ENCODE assay signal across 8 mouse cellular contexts in the genomic region with DNA sequence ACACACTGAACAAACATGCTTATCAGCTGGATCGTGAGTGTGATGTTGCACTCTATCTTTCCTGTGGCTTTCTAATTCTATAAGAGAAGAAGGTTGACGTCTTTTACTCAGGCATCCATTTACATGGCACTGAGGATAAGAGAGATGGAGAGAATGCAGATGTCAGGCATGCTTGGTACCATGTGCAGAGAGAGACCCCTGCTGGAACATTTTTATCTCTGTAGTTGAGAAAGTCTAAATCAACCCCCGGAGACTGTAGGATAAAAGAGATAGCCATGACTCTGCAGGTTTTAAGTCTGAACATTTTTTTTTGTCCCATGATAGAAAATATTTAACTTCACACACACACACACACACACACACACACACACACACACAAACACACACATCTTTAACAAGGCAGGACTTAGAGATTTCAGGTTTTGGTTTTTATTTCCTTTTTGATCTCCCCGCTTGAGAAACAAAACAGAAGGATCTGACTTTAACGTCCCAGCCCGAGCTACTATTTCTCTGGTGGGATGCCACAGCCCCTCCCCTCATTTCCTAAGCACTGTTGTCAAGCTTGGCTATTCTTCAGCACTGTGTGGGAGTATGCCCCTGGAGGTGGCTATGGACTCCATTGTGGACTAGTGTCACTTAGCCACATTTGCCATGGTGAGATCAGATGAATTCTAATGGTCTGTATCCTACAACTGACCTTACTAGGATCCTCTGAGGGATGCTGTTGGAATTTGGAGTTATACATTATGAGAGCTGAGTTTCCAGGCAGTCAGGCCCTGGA. TPM values are rescaled to one million over a fixed set of nuclear protein-coding genes. Genes with fewer than 3 reads are reported as not detected.
A peak's percentile ranks its signal among the peaks of the same experiment; 100 is the strongest.
DNase-seq lines count a peak whose midpoint lies in the region; ATAC-seq and TF ChIP-seq lines count a peak whose summit lies in the region.

No protein-coding gene starts in this region.

- H3K4me3 ChIP-seq in forebrain, embryonic 11.5 days (ENCODE audit: low read depth, low read length): no peak overlapping the region
- no peak overlapping the region for H3K4me3 ChIP-seq in forebrain, embryonic 10.5 days
- no peak overlapping the region for H3K4me3 ChIP-seq in layer of hippocampus, adult 2 months
- peak overlapping the region; percentile 38 for H3K4me3 ChIP-seq in megakaryocyte, embryonic 14.5 days (replicated peaks)

- no peaks in the 10 kb centered on the region for H3K27me3 ChIP-seq in forebrain, embryonic 11.5 days (ENCODE audit: control insufficient read depth, insufficient read depth, low read length)
- no peaks in the 10 kb centered on the region for H3K27me3 ChIP-seq in forebrain, embryonic 10.5 days (ENCODE audit: poor library complexity, severe bottlenecking)
- no peaks in the 10 kb centered on the region for H3K27me3 ChIP-seq in Patski
- no peaks in the 10 kb centered on the region for H3K27me3 ChIP-seq in megakaryocyte, embryonic 14.5 days (replicated peaks)

- H3K36me3 ChIP-seq in forebrain, embryonic 11.5 days (ENCODE audit: control insufficient read depth, insufficient read depth, low read length): no peaks in the 10 kb centered on the region
- H3K36me3 ChIP-seq in forebrain, embryonic 10.5 days (replicated peaks): no peaks in the 10 kb centered on the region
- no peaks in the 10 kb centered on the region for H3K36me3 ChIP-seq in megakaryocyte, embryonic 14.5 days (replicated peaks; ENCODE audit: low read length)

- in situ Hi-C loops in Patski (cut with MboI; ENCODE audit: low pct_unique_long_range_greater_than_20kb): no loop called here

- H3K4me2 ChIP-seq in forebrain, embryonic 11.5 days (ENCODE audit: low read depth, low read length, severe bottlenecking): no peak overlapping the region

- H3K9ac ChIP-seq in forebrain, embryonic 11.5 days (ENCODE audit: low read length): no peak overlapping the region

- peaks cover 2% of the 10 kb centered on the region; the same call in 1 of the 2 replicates for H3K4me1 ChIP-seq in forebrain, embryonic 11.5 days (replicated peaks; ENCODE audit: control insufficient read depth, insufficient read depth, low read length)
- peaks cover 14% of the 10 kb centered on the region for H3K4me1 ChIP-seq in forebrain, embryonic 10.5 days
- H3K4me1 ChIP-seq in megakaryocyte, embryonic 14.5 days: peaks cover 38% of the 10 kb centered on the region

- DNase-seq in forebrain, embryonic 11.5 days (ENCODE audit: low spot score): no peak
- no peak for DNase-seq in forebrain, embryonic 10.5 days (ENCODE audit: extremely low spot score, low spot score)
- no peak for DNase-seq in Patski (ENCODE audit: low read depth, low spot score)
- DNase-seq in embryo, embryonic 10.5 days (ENCODE audit: low spot score): peak; percentile 74
- DNase-seq in heart, postnatal 14 days: peak; percentile 20 to 40
- DNase-seq in layer of hippocampus, adult 2 months (ENCODE audit: low spot score in 2 of 2): peak; percentile 56 to 61
- peak; percentile 83 for DNase-seq in thymus, postnatal 0 days (ENCODE audit: low spot score)

- POLR2A ChIA-PET in Patski (lab: Charles Lee): no interaction called here

- TF ChIP-seq CTCF in Patski (IDR thresholded peaks at IDR 0.05): peak; percentile 70
- peak; percentile 81 for TF ChIP-seq CTCF in layer of hippocampus, adult 2 months (conservative IDR thresholded peaks at IDR 0.05)

- peak; percentile 48; the same call in 1 of the 2 replicates for ATAC-seq in forebrain, embryonic 11.5 days (replicated peaks; ENCODE audit: low FRiP score)
- no peak for ATAC-seq in Patski

- H3K27ac ChIP-seq in forebrain, embryonic 11.5 days (ENCODE audit: low read depth, low read length): no peak overlapping the region
- no peak overlapping the region for H3K27ac ChIP-seq in forebrain, embryonic 10.5 days
- H3K27ac ChIP-seq in layer of hippocampus, adult 2 months: no peak overlapping the region

- H3K9me3 ChIP-seq in forebrain, embryonic 11.5 days (ENCODE audit: control insufficient read depth, low read length): no peaks in the 10 kb centered on the region
- H3K9me3 ChIP-seq in forebrain, embryonic 10.5 days: no peaks in the 10 kb centered on the region
- H3K9me3 ChIP-seq in megakaryocyte, embryonic 14.5 days: peaks cover 2% of the 10 kb centered on the region; the same call in 1 of the 2 replicates

- CTCF ChIA-PET in Patski (lab: Charles Lee): interaction anchor here (0.6 to 0.9 kb wide), 2 partner anchors 24 to 1484 kb away, joined by 3 read pairs; no protein-coding TSS in a partner anchor

- WGBS in forebrain, embryonic 11.5 days: 51% methylated on average over 6 of the region's 6 CpGs
- 71% methylated on average over 6 of the region's 6 CpGs for WGBS in forebrain, embryonic 10.5 days

- intact Hi-C loops in heart, postnatal 14 days (cut with DNase I): loop anchor here (2.0 to 10.0 kb wide), 3 partner anchors 77 to 399 kb away; no protein-coding TSS in a partner anchor

RNA-seq across cellular contexts. Expression of gene Slc9a9, which starts 55.6 kb away (rescaled TPM):
- 1.6 and 2.0 TPM in 2 replicates for polyA plus RNA-seq in forebrain, embryonic 11.5 days (2014; fragmentation: Nextera tagmentation; extraction: Ambion mirVana)
- 0.91 and 1.2 TPM in 2 replicates for polyA plus RNA-seq in forebrain, embryonic 10.5 days (2016; fragmentation: Nextera tagmentation; extraction: Ambion mirVana)
- polyA plus RNA-seq in Patski (2021): 1.1 TPM
- total RNA-seq in heart, postnatal 14 days (2021): 1 to 10 TPM; 2.6 to 5.0 TPM
- 10 to 100 TPM; 18.3 to 19.4 TPM for total RNA-seq in layer of hippocampus, adult 2 months (2021)
- 0.69 TPM in 1 of 2 replicates, not detected in the other for polyA plus RNA-seq in megakaryocyte, embryonic 14.5 days (2012; ENCODE audit: insufficient read depth, low replicate concordance)
- polyA plus RNA-seq in thymus, postnatal 0 days (2015; fragmentation: Nextera tagmentation; extraction: Ambion mirVana): 40.5 and 44.5 TPM in 2 replicates

Comparison
In these comparisons a context has a peak if more than half of its experiments do, and no peak if none do; other contexts are left out.
1. DNase-seq: peak in embryo, embryonic 10.5 days (single experiment), heart, postnatal 14 days (2 of 2), layer of hippocampus, adult 2 months (2 of 2) and thymus, postnatal 0 days (single experiment); none in forebrain, embryonic 11.5 days (single experiment), forebrain, embryonic 10.5 days (single experiment) and Patski (single experiment).
2. RNA of gene Slc9a9, which starts 55.6 kb away (polyA plus RNA-seq): 40.5 to 44.5 TPM in thymus, postnatal 0 days; 1.6 to 2.0 TPM in forebrain, embryonic 11.5 days, 0.91 to 1.2 TPM in forebrain, embryonic 10.5 days, 1.1 TPM in Patski (single experiment) and 0.69 TPM in megakaryocyte, embryonic 14.5 days; every median in the first group is over 10 times any median in the second.